Mouse (Mus musculus) CH12.LX (cell line): ENCODE measurements around the gene Styk1. TPM values are rescaled to one million over a fixed set of nuclear protein-coding genes. Genes with fewer than 3 reads are reported as not detected.
A peak's percentile ranks its signal among the peaks of the same experiment; 100 is the strongest.

Source experiments
- DNase-seq: peaks from one replicate; pipeline ENCODE4 v3.0.0-alpha.2; 2013; ENCODE audit errors: extremely low read depth
- H3K27ac ChIP-seq: 2 replicates; pipeline ENCODE4 v1.5.1; 2012; ENCODE audit warnings: low read depth, mild to moderate bottlenecking, control low read depth, moderate library complexity; ENCODE audit not compliant: insufficient read depth
- H3K27me3 ChIP-seq: replicated peaks from 2 replicates; pipeline ENCODE3; 2012; ENCODE audit warnings: inconsistent platforms
- H3K36me3 ChIP-seq, 2 experiments: replicated peaks in 1 of 2; 2 replicates each; pipeline versions ENCODE3 to v1.6.1; 2012; ENCODE audit warnings: inconsistent platforms in 1 of 2, low read length in 1 of 2, mild to moderate bottlenecking in 1 of 2, mixed read lengths in 1 of 2, moderate library complexity in 1 of 2; ENCODE audit not compliant: control insufficient read depth in 1 of 2, insufficient read depth in 1 of 2
- H3K4me1 ChIP-seq, 2 experiments: 2 replicates each; pipeline ENCODE4 v1.6.1; 2012; ENCODE audit warnings: inconsistent platforms in 1 of 2, moderate library complexity in 1 of 2; ENCODE audit not compliant: insufficient read depth in 2 of 2, control insufficient read depth in 1 of 2
- H3K4me2 ChIP-seq: 2 replicates; pipeline ENCODE4 v1.6.1; 2012; ENCODE audit warnings: low read depth, mild to moderate bottlenecking, control low read depth; ENCODE audit not compliant: poor library complexity, insufficient read depth, severe bottlenecking
- H3K4me3 ChIP-seq, 3 experiments: fragments of 150-350 bp in 1 of 3; sonication (generic) in 1 of 3; replicated peaks in 1 of 3; 2 replicates each; pipeline versions ENCODE3 to v1.5.1; 2011 to 2012; ENCODE audit warnings: low read depth in 2 of 3, low read length in 2 of 3, mild to moderate bottlenecking in 2 of 3, moderate library complexity in 2 of 3, control low read depth in 1 of 3, improper control_type of control experiment in 1 of 3, inconsistent platforms in 1 of 3, mixed read lengths in 1 of 3; ENCODE audit not compliant: poor library complexity in 1 of 3
- H3K79me2 ChIP-seq: replicated peaks from 2 replicates; pipeline ENCODE4 v1.6.1; 2012; ENCODE audit warnings: mild to moderate bottlenecking, moderate library complexity; ENCODE audit not compliant: control insufficient read depth, poor library complexity, insufficient read depth, severe bottlenecking; ENCODE audit errors: extremely low read depth
- H3K9ac ChIP-seq: 2 replicates; pipeline ENCODE4 v1.6.1; 2012; ENCODE audit warnings: low read depth, mild to moderate bottlenecking, control low read depth, moderate library complexity; ENCODE audit not compliant: insufficient read depth
- H3K9me3 ChIP-seq: replicated peaks from 2 replicates; pipeline ENCODE3; 2012; ENCODE audit warnings: low read length, inconsistent platforms, mixed read lengths
- CHD2 ChIP-seq: IDR thresholded peaks from 2 replicates; pipeline ENCODE4 v1.6.1; 2011; ENCODE audit warnings: low read length, improper control_type of control experiment
- CTCF ChIP-seq, 2 experiments: IDR thresholded peaks in 1 of 2; conservative IDR thresholded peaks in 1 of 2; 2 replicates each; pipeline ENCODE4 v1.5.1; 2011 to 2012; ENCODE audit warnings: low read depth in 2 of 2, low read length in 2 of 2, improper control_type of control experiment in 1 of 2, inconsistent platforms in 1 of 2, mild to moderate bottlenecking in 1 of 2, moderate library complexity in 1 of 2
- ELF1 ChIP-seq: IDR thresholded peaks from 2 replicates; pipeline ENCODE4 v1.6.1; 2014; ENCODE audit warnings: low read depth, mild to moderate bottlenecking, inconsistent platforms, low read length, improper control_type of control experiment
- EP300 ChIP-seq: IDR thresholded peaks from 2 replicates; pipeline ENCODE4 v1.6.1; 2011; ENCODE audit warnings: low read length, improper control_type of control experiment
- ETS1 ChIP-seq: conservative IDR thresholded peaks from 2 replicates; pipeline ENCODE4 v1.6.1; 2012; ENCODE audit warnings: low read depth, mild to moderate bottlenecking, inconsistent platforms, low read length, improper control_type of control experiment, moderate library complexity
- IRF4 ChIP-seq: IDR thresholded peaks from 2 replicates; pipeline ENCODE4 v1.6.1; 2014; ENCODE audit warnings: low read depth, mild to moderate bottlenecking, inconsistent platforms, low read length, improper control_type of control experiment
- JUND ChIP-seq: conservative IDR thresholded peaks from 2 replicates; pipeline ENCODE4 v1.6.1; 2011; ENCODE audit warnings: low read depth, low read length, improper control_type of control experiment
- MAX ChIP-seq: IDR thresholded peaks from 2 replicates; pipeline ENCODE4 v1.6.1; 2011; ENCODE audit warnings: low read length, improper control_type of control experiment
- MAZ ChIP-seq: IDR thresholded peaks from 2 replicates; pipeline ENCODE4 v1.6.1; 2012; ENCODE audit warnings: low read depth, mild to moderate bottlenecking, inconsistent platforms, low read length, improper control_type of control experiment, moderate library complexity
- MXI1 ChIP-seq: IDR thresholded peaks from 2 replicates; pipeline ENCODE4 v1.6.1; 2011; ENCODE audit warnings: mild to moderate bottlenecking, low read depth, low read length, improper control_type of control experiment
- NRF1 ChIP-seq: IDR thresholded peaks from 2 replicates; pipeline ENCODE4 v1.6.1; 2014; ENCODE audit warnings: low read depth, mild to moderate bottlenecking, inconsistent platforms, low read length, improper control_type of control experiment, moderate library complexity
- PAX5 ChIP-seq: IDR thresholded peaks from 2 replicates; pipeline ENCODE4 v1.6.1; 2012; ENCODE audit warnings: low read length, inconsistent platforms, mixed read lengths
- RAD21 ChIP-seq: IDR thresholded peaks from 2 replicates; pipeline ENCODE4 v1.6.1; 2011; ENCODE audit warnings: low read depth, mild to moderate bottlenecking, low read length, improper control_type of control experiment, moderate library complexity
- SIN3A ChIP-seq: IDR thresholded peaks from 2 replicates; pipeline ENCODE4 v1.6.1; 2012; ENCODE audit warnings: low read length, improper control_type of control experiment, inconsistent platforms
- TBP ChIP-seq: conservative IDR thresholded peaks from 2 replicates; pipeline ENCODE4 v1.6.1; 2011; ENCODE audit warnings: low read depth, low read length, improper control_type of control experiment
- TCF12 ChIP-seq: IDR thresholded peaks from 2 replicates; pipeline ENCODE4 v1.6.1; 2014; ENCODE audit warnings: low read depth, mild to moderate bottlenecking, inconsistent platforms, low read length, improper control_type of control experiment
- UBTF ChIP-seq: IDR thresholded peaks from 2 replicates; pipeline ENCODE4 v1.6.1; 2012; ENCODE audit warnings: low read depth, mild to moderate bottlenecking, inconsistent platforms, low read length, improper control_type of control experiment, moderate library complexity
- ZKSCAN1 ChIP-seq: IDR thresholded peaks from 2 replicates; pipeline ENCODE4 v1.6.1; 2012; ENCODE audit warnings: low read depth, inconsistent platforms, low read length, improper control_type of control experiment, borderline replicate concordance
- ZNF384 ChIP-seq: IDR thresholded peaks from 2 replicates; pipeline ENCODE4 v1.6.1; 2012; ENCODE audit warnings: low read depth, low read length, improper control_type of control experiment, inconsistent platforms
- dilution Hi-C: fragments of 300-500 bp; cut with MboI; formaldehyde crosslinking; loops from 2 replicates; pipeline ENCODE4 v1.14.3; 2020; ENCODE audit warnings: low sequenced_read_pairs; ENCODE audit not compliant: extremely low pct_unique_long_range_greater_than_20kb, extremely low pct_ligation_motif_present
- in situ Hi-C: fragments of 300-500 bp; cut with MboI; formaldehyde crosslinking; loops from 3 replicates; pipeline ENCODE4 v1.14.3; 2019; ENCODE audit warnings: low sequenced_read_pairs, low pct_ligation_motif_present, low pct_unique_long_range_greater_than_20kb, mixed read lengths
- polyA plus RNA-seq: library from polyadenylated mRNA; unstranded; fragments of >175 nt; gene quantifications from 2 replicates; pipeline ENCODE4 v1.2.1, GENCODE M21; 2012; ENCODE audit warnings: low read depth; ENCODE audit not compliant: insufficient read length
- total RNA-seq, 2 experiments: library from RNA; depleted of rRNA; stranded (reverse); fragments of 300-350 nt in 1 of 2; fragments of >200 nt in 1 of 2; gene quantifications; 2 replicates each; pipeline ENCODE4 v1.2.3; 2012 to 2014

Gene Styk1
- total and polyA plus RNA-seq, 3 experiments: not detected

- H3K9ac ChIP-seq: no peak overlapping the region
- no peak overlapping the region for H3K27ac ChIP-seq
- H3K27me3 ChIP-seq: no peaks in the 10 kb centered on the region
- no peak overlapping the region for H3K4me3 ChIP-seq
- in situ Hi-C loops (no loop called here), dilution Hi-C loops (no loop called here)
- H3K36me3 ChIP-seq: no peaks in the 10 kb centered on the region
- H3K4me2 ChIP-seq: no peak overlapping the region
- H3K9me3 ChIP-seq: no peaks in the 10 kb centered on the region
- no peaks in the 10 kb centered on the region for H3K79me2 ChIP-seq
- peaks cover 0 to 5% of the 10 kb centered on the region in 2 experiments; a peak in 1 of 4 replicates for H3K4me1 ChIP-seq
- DNase-seq: no peak
- TF ChIP-seq IRF4 (no peak), TCF12 (no peak), RAD21 (no peak), SIN3A (no peak), TBP (no peak), UBTF (no peak), MXI1 (no peak), ELF1 (no peak), CTCF (conservative IDR thresholded peaks at IDR 0.05 in 1 of 2, IDR thresholded peaks at IDR 0.05 in 1 of 2; ENCODE audit: low read depth in 2 of 2, low read length in 2 of 2) (no peak), MAX (no peak), ZKSCAN1 (no peak), ZNF384 (no peak), ETS1 (no peak), MAZ (no peak), PAX5 (no peak), CHD2 (no peak), NRF1 (no peak)
Measured at GRCm38 (mm10) chr6:131270312-131270711, 83.1 kb downstream of the Styk1 start.

GRCm38 (mm10) chr6:131269599-131269998, 83.8 kb downstream of the Styk1 start:
- DNase-seq: no peak
- peaks cover 0 to 5% of the 10 kb centered on the region in 2 experiments; a peak in 1 of 4 replicates for H3K4me1 ChIP-seq
- H3K79me2 ChIP-seq: no peaks in the 10 kb centered on the region
- no peaks in the 10 kb centered on the region for H3K36me3 ChIP-seq
- no peak overlapping the region for H3K27ac ChIP-seq
- dilution Hi-C loops (no loop called here), in situ Hi-C loops (no loop called here)
- H3K9me3 ChIP-seq: no peaks in the 10 kb centered on the region
- H3K4me2 ChIP-seq: no peak overlapping the region
- no peak overlapping the region; the same call in 1 of the 2 replicates for H3K9ac ChIP-seq
- H3K27me3 ChIP-seq: no peaks in the 10 kb centered on the region
- TF ChIP-seq EP300 (peak; percentile 70; the same call in 1 of the 2 replicates), SIN3A (no peak), IRF4 (peak; percentile 49; the same call in 1 of the 2 replicates), JUND (0 out of 2 replicates have a peak, but pooled peaks have one; percentile 13)
- no peak overlapping the region for H3K4me3 ChIP-seq
